Mouse (Mus musculus): Measurements from ENCODE around the gene Gda. TPM values are rescaled to one million over a fixed set of nuclear protein-coding genes. Genes with fewer than 3 reads are reported as not detected.

The Gda gene
- polyA plus RNA-seq, 1 experiment from 2014 or later = 0.05 TPM

DNA sequence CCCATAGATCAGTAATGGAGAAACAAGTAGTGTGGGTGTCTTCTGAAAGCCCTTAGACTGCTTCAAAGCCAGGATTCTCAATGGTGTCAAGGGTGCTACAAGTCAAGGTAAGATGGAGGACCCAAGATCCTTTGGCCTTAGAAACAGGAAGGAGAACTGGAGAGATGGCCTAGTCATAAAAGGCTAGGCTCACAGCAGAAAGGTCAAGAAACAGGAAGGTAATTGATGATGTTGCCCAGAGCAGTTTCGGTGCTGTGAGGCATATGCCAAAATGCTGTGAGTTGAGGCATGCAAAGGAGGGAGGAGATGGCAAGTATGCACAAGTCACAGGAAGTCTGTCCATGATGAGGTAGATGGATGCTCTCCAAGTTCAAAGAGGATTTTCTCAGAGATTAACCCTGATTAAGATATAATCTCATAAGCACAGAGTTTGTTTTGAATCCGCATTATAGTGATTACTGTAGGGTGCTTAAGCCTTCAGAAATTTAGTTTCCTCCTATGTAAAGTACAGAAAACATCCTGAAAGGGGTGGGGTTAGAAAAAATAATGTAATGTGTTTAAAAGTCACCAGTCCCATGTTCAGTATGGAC, 26.2 kb upstream of the Gda start:
- 78% methylated on average over 2 of the region's 2 CpGs for WGBS

DNA sequence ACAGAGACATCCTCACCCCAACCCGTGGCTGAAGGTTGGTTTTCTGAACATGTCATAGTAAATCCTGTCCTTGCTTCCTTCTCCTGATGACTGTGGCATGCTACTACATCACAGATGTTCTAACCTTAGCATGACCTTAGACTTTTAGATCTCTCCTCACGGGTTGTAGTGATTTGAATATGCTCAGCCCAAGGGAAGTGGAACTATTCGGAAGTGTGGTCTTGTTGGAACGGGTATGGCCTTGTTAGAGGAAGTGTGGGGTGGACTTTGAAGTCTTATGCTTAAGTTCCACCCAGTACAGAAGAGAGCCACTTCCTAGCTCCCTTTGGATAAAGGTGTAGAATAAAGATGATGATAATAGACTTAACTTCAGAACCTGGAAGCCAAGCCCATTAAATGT, 22.6 kb upstream of the Gda start:
- H3K27me3 ChIP-seq (ENCODE audit: insufficient read depth, low read length) = no peaks in the 10 kb centered on the region
- no peaks in the 10 kb centered on the region for H3K4me1 ChIP-seq (replicated peaks; ENCODE audit: insufficient read depth, low read length)
- H3K4me3 ChIP-seq (replicated peaks; ENCODE audit: low read depth, low read length) = no peak overlapping the region
- no peak for ATAC-seq (replicated peaks; ENCODE audit: low FRiP score, low read depth)
- no peak overlapping the region for H3K27ac ChIP-seq
- no peak for TF ChIP-seq CTCF (IDR thresholded peaks at IDR 0.05; ENCODE audit: low read depth)
- WGBS = 53% methylated on average over 4 of the region's 4 CpGs
- H3K9me3 ChIP-seq (replicated peaks; ENCODE audit: low read length) = no peaks in the 10 kb centered on the region
- DNase-seq (ENCODE audit: low spot score) = no peak
- no peak overlapping the region for H3K4me2 ChIP-seq (ENCODE audit: low read length)
- H3K9ac ChIP-seq (ENCODE audit: low read depth, low read length) = no peak overlapping the region
- H3K36me3 ChIP-seq (ENCODE audit: insufficient read depth, low read length) = no peaks in the 10 kb centered on the region

More for the DNA sequence above, 26.2 kb upstream of the Gda start:
- Histone ChIP-seq H3K9ac (ENCODE audit: low read depth, low read length) (no peak overlapping the region), H3K9me3 (replicated peaks; ENCODE audit: low read length) (no peaks in the 10 kb centered on the region), H3K27me3 (ENCODE audit: insufficient read depth, low read length) (no peaks in the 10 kb centered on the region), H3K27ac (no peak overlapping the region), H3K4me3 (replicated peaks; ENCODE audit: low read depth, low read length) (no peak overlapping the region), H3K36me3 (ENCODE audit: insufficient read depth, low read length) (no peaks in the 10 kb centered on the region), H3K4me2 (ENCODE audit: low read length) (no peak overlapping the region), H3K4me1 (replicated peaks; ENCODE audit: insufficient read depth, low read length) (no peaks in the 10 kb centered on the region)
- no peak for TF ChIP-seq CTCF (IDR thresholded peaks at IDR 0.05; ENCODE audit: low read depth)
- ATAC-seq (replicated peaks; ENCODE audit: low FRiP score, low read depth) (no peak), DNase-seq (ENCODE audit: low spot score) (no peak)

DNA sequence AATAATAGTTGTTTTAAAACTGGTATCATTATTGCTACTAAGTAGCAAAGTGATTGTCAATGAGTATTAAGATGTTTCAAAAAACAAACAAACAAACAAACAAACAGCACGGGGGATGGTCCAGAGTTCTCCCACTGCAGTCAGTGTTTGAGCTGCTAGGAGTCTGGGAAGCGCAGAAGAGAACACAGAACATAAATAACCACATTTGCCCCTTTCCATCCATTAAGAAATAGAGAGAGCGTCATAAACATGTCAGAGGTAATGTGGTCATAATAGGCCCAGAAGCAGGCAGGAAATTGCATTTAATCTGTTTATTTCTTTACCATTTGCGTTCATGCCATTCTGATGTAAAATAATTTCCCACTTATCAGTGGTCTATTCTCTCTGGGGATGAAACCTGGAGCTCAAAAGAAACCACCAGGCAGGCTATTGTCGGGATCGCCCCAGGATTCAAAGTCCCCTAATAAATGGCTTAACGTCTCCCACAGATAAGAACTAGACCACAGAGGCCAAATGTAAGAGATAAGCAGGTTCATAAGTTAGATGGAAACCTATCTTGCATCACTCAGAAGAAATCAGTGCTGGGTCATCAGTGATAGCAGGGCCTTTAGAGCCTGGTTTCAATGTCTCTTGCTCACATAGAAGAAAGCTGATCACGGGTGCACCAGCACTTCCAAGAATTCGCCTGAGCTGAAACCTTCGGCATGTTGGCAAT, 20.7 kb upstream of the Gda start:
- WGBS = 64% methylated on average over 10 of the region's 10 CpGs
- no peak for TF ChIP-seq CTCF (IDR thresholded peaks at IDR 0.05; ENCODE audit: low read depth)
- no peak for DNase-seq (ENCODE audit: low spot score)
- Histone ChIP-seq H3K4me2 (ENCODE audit: low read length) (no peak overlapping the region), H3K27ac (no peak overlapping the region), H3K9me3 (replicated peaks; ENCODE audit: low read length) (no peaks in the 10 kb centered on the region), H3K4me3 (replicated peaks; ENCODE audit: low read depth, low read length) (no peak overlapping the region), H3K9ac (ENCODE audit: low read depth, low read length) (no peak overlapping the region), H3K36me3 (ENCODE audit: insufficient read depth, low read length) (no peaks in the 10 kb centered on the region), H3K4me1 (replicated peaks; ENCODE audit: insufficient read depth, low read length) (no peaks in the 10 kb centered on the region), H3K27me3 (ENCODE audit: insufficient read depth, low read length) (no peaks in the 10 kb centered on the region)
- ATAC-seq (replicated peaks; ENCODE audit: low FRiP score, low read depth) = no peak

GRCm38 (mm10) chr19:21491391-21491790, 18.1 kb upstream of the Gda start:
- Histone ChIP-seq H3K4me2 (ENCODE audit: low read length) (no peak overlapping the region), H3K4me1 (replicated peaks; ENCODE audit: insufficient read depth, low read length) (no peaks in the 10 kb centered on the region), H3K27me3 (ENCODE audit: insufficient read depth, low read length) (no peaks in the 10 kb centered on the region), H3K9ac (ENCODE audit: low read depth, low read length) (no peak overlapping the region), H3K9me3 (replicated peaks; ENCODE audit: low read length) (no peaks in the 10 kb centered on the region), H3K4me3 (replicated peaks; ENCODE audit: low read depth, low read length) (no peak overlapping the region), H3K36me3 (ENCODE audit: insufficient read depth, low read length) (no peaks in the 10 kb centered on the region), H3K27ac (no peak overlapping the region)
- DNase-seq (ENCODE audit: low spot score) (no peak), ATAC-seq (replicated peaks; ENCODE audit: low FRiP score, low read depth) (no peak)
- no peak for TF ChIP-seq CTCF (IDR thresholded peaks at IDR 0.05; ENCODE audit: low read depth)

DNA sequence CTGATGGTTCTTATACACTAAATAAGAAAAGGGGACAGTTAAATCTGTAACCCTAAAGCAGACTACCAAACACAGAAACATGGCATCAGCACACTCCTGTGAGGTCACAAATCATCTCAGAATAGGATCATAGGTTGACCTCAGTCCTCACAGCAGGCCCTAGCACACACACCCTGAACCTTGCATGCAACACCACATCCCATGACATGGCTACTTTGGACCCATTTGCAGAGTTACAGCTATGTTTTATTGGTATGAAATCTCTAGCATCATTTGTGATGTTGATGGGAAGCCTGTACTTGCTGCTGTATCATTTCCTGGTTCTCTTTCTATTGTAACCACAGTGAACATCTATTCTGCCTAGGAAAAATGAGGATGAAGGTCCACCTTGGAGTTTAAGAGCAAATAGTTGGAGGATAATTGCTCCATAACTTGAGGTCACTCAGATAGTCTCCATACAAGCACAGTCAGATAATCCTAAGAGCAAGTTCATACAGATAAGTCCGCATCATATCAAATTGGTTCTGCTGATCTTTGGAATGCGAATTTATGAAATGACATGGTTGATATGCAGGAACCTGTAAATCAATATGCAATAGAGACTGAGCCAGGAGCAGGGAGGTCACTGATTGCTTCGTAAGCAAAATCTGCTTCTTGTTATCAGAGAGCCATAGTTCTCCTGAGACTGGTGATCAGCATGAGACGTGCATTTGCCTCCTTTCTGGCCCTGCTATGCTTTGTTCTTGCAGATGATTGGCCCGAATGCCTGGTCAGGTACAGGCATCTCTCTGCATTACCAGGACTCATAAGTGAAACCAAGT, 14.1 kb upstream of the Gda start:
- Histone ChIP-seq H3K4me3 (replicated peaks; ENCODE audit: low read depth, low read length) (no peak overlapping the region), H3K9me3 (replicated peaks; ENCODE audit: low read length) (no peaks in the 10 kb centered on the region), H3K9ac (ENCODE audit: low read depth, low read length) (no peak overlapping the region), H3K4me1 (replicated peaks; ENCODE audit: insufficient read depth, low read length) (no peaks in the 10 kb centered on the region), H3K4me2 (ENCODE audit: low read length) (no peak overlapping the region), H3K36me3 (ENCODE audit: insufficient read depth, low read length) (no peaks in the 10 kb centered on the region), H3K27ac (no peak overlapping the region), H3K27me3 (ENCODE audit: insufficient read depth, low read length) (no peaks in the 10 kb centered on the region)
- DNase-seq (ENCODE audit: low spot score) = no peak
- no peak for ATAC-seq (replicated peaks; ENCODE audit: low FRiP score, low read depth)
- TF ChIP-seq CTCF (IDR thresholded peaks at IDR 0.05; ENCODE audit: low read depth) = no peak
- 86% methylated on average over 5 of the region's 5 CpGs for WGBS

DNA sequence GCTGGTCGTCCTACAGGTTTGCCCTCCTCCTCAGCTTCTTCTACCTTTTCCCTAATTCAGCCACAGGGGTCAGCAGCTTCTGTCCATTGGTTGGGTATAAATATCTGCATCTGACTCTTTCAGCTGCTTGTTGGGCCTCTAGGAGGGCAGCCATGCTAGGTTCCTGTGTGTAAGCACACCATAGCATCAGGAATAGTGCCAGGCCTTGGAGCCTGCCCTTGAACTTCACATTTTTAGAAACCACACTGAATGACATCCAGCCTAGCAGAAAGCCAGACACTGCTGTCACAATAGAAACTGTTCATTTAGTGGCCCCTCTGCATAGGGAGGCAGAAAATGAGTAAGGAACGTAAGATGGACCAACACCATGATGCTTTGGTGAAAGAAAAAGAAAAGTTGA, 8.9 kb upstream of the Gda start:
- 87% methylated on average over 2 of the region's 2 CpGs for WGBS
- Histone ChIP-seq H3K4me1 (replicated peaks; ENCODE audit: insufficient read depth, low read length) (no peaks in the 10 kb centered on the region), H3K27me3 (ENCODE audit: insufficient read depth, low read length) (no peaks in the 10 kb centered on the region), H3K9me3 (replicated peaks; ENCODE audit: low read length) (no peaks in the 10 kb centered on the region), H3K27ac (no peak overlapping the region), H3K4me3 (replicated peaks; ENCODE audit: low read depth, low read length) (no peak overlapping the region), H3K4me2 (ENCODE audit: low read length) (no peak overlapping the region), H3K9ac (ENCODE audit: low read depth, low read length) (no peak overlapping the region), H3K36me3 (ENCODE audit: insufficient read depth, low read length) (no peaks in the 10 kb centered on the region)
- TF ChIP-seq CTCF (IDR thresholded peaks at IDR 0.05; ENCODE audit: low read depth) = no peak
- DNase-seq (ENCODE audit: low spot score) (no peak), ATAC-seq (replicated peaks; ENCODE audit: low FRiP score, low read depth) (no peak)
